Comparison of ENCODE assay signal across 26 mouse cellular contexts in the genomic region with DNA sequence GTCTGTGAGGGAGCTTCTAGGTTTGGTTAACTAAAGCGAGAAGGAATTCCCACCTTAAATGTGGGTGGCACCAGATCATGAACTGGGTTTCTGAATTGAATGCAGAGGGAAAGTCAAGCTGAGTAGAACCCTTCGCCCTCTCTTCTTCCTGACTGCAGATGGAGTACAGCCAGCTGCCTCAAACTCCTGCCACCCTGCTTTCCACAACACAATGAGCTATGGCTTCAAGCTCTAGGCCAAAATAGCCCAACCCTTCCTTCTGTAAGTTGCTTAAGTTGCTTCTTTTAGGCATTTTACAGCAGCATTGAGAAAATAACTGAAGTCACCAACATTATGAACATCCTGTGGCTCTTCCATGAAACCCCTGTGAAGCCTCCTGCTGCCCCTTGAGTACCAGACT.
DNase-seq lines count a peak whose midpoint lies in the region; ATAC-seq lines count a peak whose summit lies in the region.
"Had no signal": no experiment of that assay in that cellular context is flagged by ENCODE, and none has a peak within 500 bp of the region (broad histone marks: within the 10 kb centered on the region; RNA-seq: fewer than 3 reads in every experiment).

No protein-coding gene starts in this region.

- no peak overlapping the region for H3K4me2 ChIP-seq in intestine, embryonic 14.5 days (ENCODE audit: low read length)
- no peak overlapping the region for H3K4me2 ChIP-seq in intestine, embryonic 15.5 days (replicated peaks)
- no peak overlapping the region for H3K4me2 ChIP-seq in kidney, embryonic 16.5 days (replicated peaks; ENCODE audit: low read depth, low read length)
- H3K4me2 ChIP-seq in lung, embryonic 15.5 days = no peak overlapping the region
- H3K4me2 ChIP-seq: embryonic facial prominence, embryonic 12.5 days; embryonic facial prominence, embryonic 15.5 days; heart, embryonic 11.5 days; hindbrain, embryonic 12.5 days; hindbrain, embryonic 15.5 days had no signal

- no peaks in the 10 kb centered on the region for H3K9me3 ChIP-seq in intestine, embryonic 14.5 days (ENCODE audit: control insufficient read depth, low read length)
- no peaks in the 10 kb centered on the region for H3K9me3 ChIP-seq in intestine, embryonic 15.5 days
- H3K9me3 ChIP-seq in kidney, embryonic 16.5 days (ENCODE audit: low read length) = no peaks in the 10 kb centered on the region
- H3K9me3 ChIP-seq in lung, embryonic 15.5 days = no peaks in the 10 kb centered on the region
- H3K9me3 ChIP-seq: embryonic facial prominence, embryonic 12.5 days; embryonic facial prominence, embryonic 15.5 days; G1E; hindbrain, embryonic 12.5 days; hindbrain, embryonic 15.5 days had no signal

- no peak overlapping the region for H3K27ac ChIP-seq in intestine, embryonic 14.5 days (ENCODE audit: low read depth)
- H3K27ac ChIP-seq in intestine, embryonic 15.5 days = no peak overlapping the region
- no peak overlapping the region for H3K27ac ChIP-seq in kidney, embryonic 16.5 days (ENCODE audit: low read length)
- peak overlapping the region; percentile 32; the same call in 1 of the 2 replicates for H3K27ac ChIP-seq in lung, embryonic 15.5 days
- H3K27ac ChIP-seq: embryonic facial prominence, embryonic 12.5 days; embryonic facial prominence, embryonic 15.5 days; hindbrain, embryonic 12.5 days; hindbrain, embryonic 15.5 days had no signal

- no peaks in the 10 kb centered on the region for H3K36me3 ChIP-seq in intestine, embryonic 14.5 days (ENCODE audit: control insufficient read depth, insufficient read depth, low read length)
- H3K36me3 ChIP-seq in intestine, embryonic 15.5 days = no peaks in the 10 kb centered on the region
- H3K36me3 ChIP-seq in kidney, embryonic 16.5 days (ENCODE audit: insufficient read depth, low read length) = no peaks in the 10 kb centered on the region
- no peaks in the 10 kb centered on the region for H3K36me3 ChIP-seq in lung, embryonic 15.5 days
- H3K36me3 ChIP-seq: embryonic facial prominence, embryonic 12.5 days; embryonic facial prominence, embryonic 15.5 days; G1E; hindbrain, embryonic 12.5 days; hindbrain, embryonic 15.5 days had no signal

- H3K4me1 ChIP-seq in intestine, embryonic 14.5 days (replicated peaks; ENCODE audit: control insufficient read depth, insufficient read depth, low read length) = peaks cover 5% of the 10 kb centered on the region
- H3K4me1 ChIP-seq in intestine, embryonic 15.5 days (replicated peaks) = no peaks in the 10 kb centered on the region
- H3K4me1 ChIP-seq in kidney, embryonic 16.5 days (ENCODE audit: insufficient read depth, low read length) = peaks cover 22% of the 10 kb centered on the region; the same call in 1 of the 2 replicates
- H3K4me1 ChIP-seq in lung, embryonic 15.5 days = peaks cover 64% of the 10 kb centered on the region

- peak; percentile 48 for DNase-seq in intestine, embryonic 14.5 days (ENCODE audit: low spot score)
- peak; percentile 7 for DNase-seq in kidney, postnatal 14 days
- no peak for DNase-seq in lung, postnatal 25 days (ENCODE audit: low spot score)
- peak; percentile 2 for DNase-seq in lung, postnatal 14 days
- no peak for DNase-seq in lung, postnatal 10 days
- DNase-seq: adrenal gland, adult 2 months; adrenal gland, postnatal 14 days; B cell, adult 2 months; cerebellum, adult 11 months; cerebellum, adult 2 months; cerebellum, adult 9-11 months; cerebellum, postnatal 25 days; forebrain, postnatal 0 days; gastrocnemius, postnatal 25 days had no signal

- no peak overlapping the region for H3K4me3 ChIP-seq in intestine, embryonic 14.5 days (ENCODE audit: low read depth, low read length)
- H3K4me3 ChIP-seq in intestine, embryonic 15.5 days (replicated peaks) = no peak overlapping the region
- no peak overlapping the region for H3K4me3 ChIP-seq in kidney, embryonic 16.5 days (ENCODE audit: low read length)
- H3K4me3 ChIP-seq in lung, embryonic 15.5 days = no peak overlapping the region
- H3K4me3 ChIP-seq: embryonic facial prominence, embryonic 12.5 days; embryonic facial prominence, embryonic 15.5 days; hindbrain, embryonic 12.5 days; hindbrain, embryonic 15.5 days had no signal

- WGBS in intestine, embryonic 14.5 days = 95% methylated on average over 2 of the region's 2 CpGs
- WGBS in intestine, embryonic 15.5 days = 84% methylated on average over 2 of the region's 2 CpGs
- WGBS in kidney, embryonic 16.5 days = 90% methylated on average over 2 of the region's 2 CpGs
- 44% methylated on average over 2 of the region's 2 CpGs for WGBS in lung, embryonic 15.5 days

- ATAC-seq in intestine, embryonic 14.5 days (replicated peaks; ENCODE audit: low FRiP score, low TSS enrichment, low read depth) = no peak
- ATAC-seq in intestine, embryonic 15.5 days = no peak
- no peak for ATAC-seq in kidney, embryonic 16.5 days (ENCODE audit: low FRiP score, low TSS enrichment)
- ATAC-seq in lung, embryonic 15.5 days (ENCODE audit: borderline replicate concordance, extremely low read depth, low FRiP score, low TSS enrichment) = peak; percentile 24; the same call in 1 of the 2 replicates
- ATAC-seq: forebrain, embryonic 14.5 days; forebrain, postnatal 0 days; Patski had no signal

- no peaks in the 10 kb centered on the region for H3K27me3 ChIP-seq in intestine, embryonic 14.5 days (replicated peaks; ENCODE audit: control insufficient read depth, insufficient read depth, low read length)
- H3K27me3 ChIP-seq in intestine, embryonic 15.5 days (replicated peaks) = no peaks in the 10 kb centered on the region
- H3K27me3 ChIP-seq in kidney, embryonic 16.5 days (ENCODE audit: insufficient read depth, low read length) = no peaks in the 10 kb centered on the region
- H3K27me3 ChIP-seq in lung, embryonic 15.5 days = no peaks in the 10 kb centered on the region
- H3K27me3 ChIP-seq: CH12.LX; embryonic facial prominence, embryonic 12.5 days; embryonic facial prominence, embryonic 15.5 days; hindbrain, embryonic 12.5 days; hindbrain, embryonic 15.5 days; Patski had no signal

- H3K9ac ChIP-seq in intestine, embryonic 14.5 days (ENCODE audit: low read length) = no peak overlapping the region
- no peak overlapping the region for H3K9ac ChIP-seq in intestine, embryonic 15.5 days
- H3K9ac ChIP-seq in kidney, embryonic 16.5 days (replicated peaks; ENCODE audit: low read length) = no peak overlapping the region
- no peak overlapping the region for H3K9ac ChIP-seq in lung, embryonic 15.5 days
- H3K9ac ChIP-seq: embryonic facial prominence, embryonic 12.5 days; embryonic facial prominence, embryonic 15.5 days; forebrain, postnatal 0 days; hindbrain, embryonic 12.5 days; hindbrain, embryonic 15.5 days had no signal

Comparison
In these comparisons a context has a peak if more than half of its experiments do, and no peak if none do; other contexts are left out.
1. DNase-seq: peak in intestine, embryonic 14.5 days (single experiment), kidney, postnatal 14 days (single experiment) and lung, postnatal 14 days (single experiment); none in lung, postnatal 25 days (single experiment) and lung, postnatal 10 days (single experiment).